Mouse (Mus musculus) heart, postnatal 10 days (tissue): Measurements from ENCODE around the gene Chst14. TPM values are rescaled to one million over a fixed set of nuclear protein-coding genes. Genes with fewer than 3 reads are reported as not detected.
A peak's percentile ranks its signal among the peaks of the same experiment; 100 is the strongest.

Source experiments
- DNase-seq, 2 experiments: peaks; one replicate each; pipeline ENCODE4 v3.0.0; 2021
- intact Hi-C: fragments of 180-260 bp; cut with DNase I; formaldehyde crosslinking; loops from one replicate; pipeline ENCODE4 v1.15.1; 2025
- total RNA-seq, 2 experiments: library from RNA; stranded (reverse); gene quantifications; 2 replicates each; pipeline ENCODE4 v1.2.3; 2021

The Chst14 gene
- total RNA-seq, 2 experiments from 2014 or later: 14.1 to 14.5 TPM

DNA sequence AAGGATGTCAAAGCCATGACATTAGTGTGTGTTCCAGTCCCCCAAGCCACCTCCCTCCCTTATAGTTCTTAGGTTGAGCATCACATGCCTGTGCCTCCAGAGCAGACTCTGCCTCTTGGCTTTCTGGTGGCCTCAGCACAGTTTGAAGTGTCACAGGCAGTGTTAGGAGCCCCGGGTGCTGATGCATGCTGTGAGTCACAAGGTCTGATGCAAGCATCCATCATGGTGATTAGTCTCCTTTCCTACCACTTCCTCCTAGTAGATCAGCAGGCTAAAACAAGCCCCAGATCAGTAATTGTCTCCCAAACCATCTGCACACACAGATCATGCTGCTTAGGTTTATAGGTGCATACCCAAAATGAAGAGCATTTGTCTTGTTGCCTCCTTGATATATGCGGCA, 35.2 kb downstream of the Chst14 start:
- intact Hi-C loops: no loop called here
- DNase-seq: no peak

DNA sequence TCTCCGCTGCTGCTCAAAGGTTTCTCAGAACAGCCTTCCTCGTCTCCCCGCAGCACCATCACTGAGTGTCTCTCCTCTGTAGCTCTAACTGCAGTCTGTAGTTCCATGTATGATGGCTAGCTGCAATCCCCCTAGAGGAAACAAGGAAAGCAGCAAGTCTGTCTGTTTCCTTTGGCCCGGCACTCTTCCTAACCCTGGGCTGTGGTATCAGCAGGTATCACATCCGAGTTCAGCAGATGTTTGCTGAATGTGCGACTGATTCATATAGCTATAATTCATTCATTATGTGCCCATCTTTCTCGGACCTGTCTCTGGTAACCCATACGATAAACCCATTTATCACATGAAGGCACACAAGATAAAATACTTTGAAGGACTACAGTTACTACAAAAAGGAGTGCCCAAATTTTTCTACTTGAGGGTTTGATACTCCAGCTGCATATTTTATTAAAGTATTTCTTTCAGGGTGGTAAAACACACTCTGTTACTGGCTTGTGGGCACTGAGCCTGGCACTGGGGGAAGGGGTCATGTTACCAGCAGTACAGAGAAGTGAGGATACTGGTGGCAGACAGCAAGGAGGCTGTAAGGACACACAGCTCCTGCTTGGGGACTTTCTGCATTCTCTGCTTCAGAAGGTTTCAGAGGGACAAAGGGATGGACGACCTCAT, 36.8 kb downstream of the Chst14 start:
- DNase-seq: no peak
- intact Hi-C loops: no loop called here

DNA sequence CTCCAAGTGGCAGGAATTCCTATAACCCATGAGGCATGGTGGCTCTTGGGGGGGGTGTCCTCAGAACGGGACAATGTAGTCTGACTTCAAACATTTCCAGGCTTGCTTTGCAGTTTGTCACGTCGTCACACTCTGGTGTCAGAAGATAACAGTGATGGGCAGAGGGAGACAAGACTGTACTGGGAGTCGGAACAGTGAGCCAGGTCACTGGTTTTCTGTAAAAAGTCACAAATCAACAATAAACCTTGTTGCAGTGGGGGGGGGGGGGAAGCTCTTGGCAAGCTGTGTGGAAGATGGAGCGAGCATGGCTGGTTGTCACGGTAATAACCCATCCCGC, 37.3 kb downstream of the Chst14 start:
- intact Hi-C loops: no loop called here
- DNase-seq: no peak

DNA sequence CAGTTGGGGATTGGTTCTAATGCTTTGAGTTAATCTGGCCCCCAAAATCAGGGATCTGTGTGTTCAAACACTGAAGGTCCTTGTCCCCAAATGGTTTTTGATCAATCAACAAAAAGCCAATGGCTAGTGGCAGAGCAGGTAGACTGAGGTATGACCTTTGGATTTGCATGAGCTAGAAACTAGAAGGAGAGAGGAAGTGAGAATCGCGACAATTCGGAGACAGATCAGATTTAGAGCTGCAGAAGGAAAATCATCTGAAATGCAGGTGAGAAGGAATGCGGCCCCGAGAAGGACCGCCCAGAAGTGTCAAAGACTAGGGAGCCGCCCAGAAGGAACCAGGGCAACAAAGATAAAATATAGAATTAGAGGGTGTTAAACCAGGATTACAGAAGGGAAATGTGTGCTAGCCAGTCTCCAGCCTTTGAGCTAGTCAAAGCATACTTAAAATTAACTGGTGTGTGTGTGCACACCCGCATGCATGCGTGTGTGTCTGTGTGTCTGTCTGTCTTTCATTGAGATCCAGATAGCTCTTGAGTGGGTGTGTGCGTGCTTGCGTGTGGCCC, 43.4 kb downstream of the Chst14 start:
- intact Hi-C loops: loop anchor here (5.0 kb wide), 1 partner anchor 332 kb away; no protein-coding TSS in a partner anchor
- no peak for DNase-seq

DNA sequence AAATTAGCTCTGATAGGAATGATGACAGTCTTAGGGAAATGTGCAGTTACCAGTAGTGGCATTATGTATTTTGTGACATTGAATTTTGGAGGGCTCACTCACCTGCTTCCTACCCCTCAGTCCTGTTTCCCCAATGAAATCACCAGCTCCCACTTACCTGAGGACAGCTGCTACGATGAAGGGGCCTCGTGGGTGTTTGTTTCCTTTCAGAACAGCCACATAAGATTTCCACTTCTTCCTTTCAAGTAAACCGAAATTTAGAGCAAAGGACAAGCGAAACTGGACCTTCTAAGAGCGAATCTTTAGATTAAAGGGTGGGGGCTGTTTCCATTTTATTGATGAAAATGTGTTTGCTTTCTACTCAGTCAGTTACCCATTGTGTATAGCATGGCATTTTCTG, 45.8 kb downstream of the Chst14 start:
- no peak for DNase-seq
- intact Hi-C loops: loop anchor here (5.0 kb wide), 1 partner anchor 335 kb away; no protein-coding TSS in a partner anchor

DNA sequence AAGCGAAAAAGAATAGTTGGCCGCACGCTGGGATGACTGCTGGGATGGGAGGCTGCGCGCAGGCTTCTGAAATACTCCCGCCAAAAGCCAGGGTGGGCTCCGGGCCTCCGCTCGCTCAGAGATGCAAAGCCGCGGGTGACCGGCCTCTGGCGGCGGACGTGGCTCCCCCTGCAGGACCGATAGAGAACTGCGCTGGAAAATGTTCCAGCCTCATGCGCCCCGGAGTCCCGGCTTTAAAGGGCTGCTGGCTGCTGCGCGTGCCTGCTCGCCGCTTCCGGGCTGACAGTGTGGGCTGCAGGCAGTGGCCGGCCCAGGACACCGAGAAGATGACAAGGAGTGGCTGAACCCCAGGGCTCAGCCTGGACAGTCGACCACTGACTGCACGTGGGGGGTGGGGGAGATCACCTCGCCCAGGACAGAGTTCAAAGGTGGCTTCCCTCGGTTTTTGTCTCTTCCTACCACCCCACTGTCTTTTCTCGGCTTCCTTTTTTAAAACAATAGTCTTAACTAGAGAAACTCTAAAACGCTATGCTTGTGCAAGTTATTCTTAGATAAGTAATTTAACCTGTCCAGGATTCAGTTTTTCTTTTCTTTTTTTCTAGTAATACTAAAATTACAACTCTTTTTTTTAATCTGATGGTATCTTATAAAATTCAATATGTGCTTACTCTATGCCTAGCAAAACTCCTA, 46.5 kb downstream of the Chst14 start:
- intact Hi-C loops: loop anchor here (5.0 kb wide), 1 partner anchor 336 kb away; no protein-coding TSS in a partner anchor
- DNase-seq: peak; percentile 92 to 94

DNA sequence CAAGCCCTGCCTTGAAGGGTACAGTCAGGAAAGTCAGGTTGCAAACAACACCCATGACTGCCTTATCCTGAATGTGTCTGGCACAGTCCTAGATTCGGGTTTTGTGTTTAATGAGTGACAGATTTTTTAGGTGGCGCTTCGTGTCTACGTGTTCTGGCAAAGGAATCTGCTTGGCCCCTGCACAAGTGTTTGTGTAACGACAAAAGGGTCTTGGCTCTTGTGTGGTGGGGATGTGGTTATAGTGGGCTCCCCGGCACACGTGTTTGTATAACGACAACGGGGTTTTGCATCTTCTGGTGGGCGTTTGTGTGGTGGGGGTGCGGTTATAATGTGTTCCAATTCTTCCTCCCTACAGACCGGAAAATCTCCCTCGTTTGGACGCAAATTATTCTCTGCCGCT, 49.6 kb downstream of the Chst14 start:
- no peak for DNase-seq
- intact Hi-C loops: loop anchor here (2.0 kb wide), 1 partner anchor 73 kb away; no protein-coding TSS in a partner anchor

DNA sequence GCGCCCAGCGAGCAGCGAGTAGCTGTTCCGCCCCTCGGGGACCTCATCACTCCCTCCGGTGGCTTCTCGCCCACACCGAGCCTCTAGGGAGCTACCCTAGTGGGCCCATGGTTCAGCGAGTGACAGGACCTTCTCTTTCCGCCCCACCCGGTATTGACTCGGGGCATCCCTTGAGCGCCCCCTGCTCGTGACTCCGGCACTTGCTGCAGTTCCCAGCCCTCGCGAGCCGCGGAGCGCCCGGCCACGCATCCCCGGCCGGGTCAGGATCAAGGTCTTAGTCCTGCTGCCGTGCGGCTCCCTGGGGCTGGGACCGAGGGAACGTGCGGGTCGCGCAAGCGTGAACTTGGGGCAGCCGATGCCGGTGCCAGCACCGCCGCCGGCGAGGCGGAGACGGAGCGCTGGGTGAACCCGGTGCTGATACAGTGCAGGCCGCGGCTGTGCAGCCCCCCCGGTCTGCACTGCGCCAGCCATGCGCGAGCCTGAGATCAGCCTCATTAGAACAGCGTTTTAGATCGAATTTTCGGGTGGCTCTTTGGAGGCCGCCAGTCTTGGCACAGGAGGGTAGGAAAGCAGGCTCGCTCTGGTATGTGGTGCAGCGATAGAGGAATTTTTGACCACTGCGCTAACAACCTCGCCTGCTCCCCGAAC, 50.1 kb downstream of the Chst14 start:
- intact Hi-C loops: no loop called here
- peak; percentile 93 to 94 for DNase-seq

DNA sequence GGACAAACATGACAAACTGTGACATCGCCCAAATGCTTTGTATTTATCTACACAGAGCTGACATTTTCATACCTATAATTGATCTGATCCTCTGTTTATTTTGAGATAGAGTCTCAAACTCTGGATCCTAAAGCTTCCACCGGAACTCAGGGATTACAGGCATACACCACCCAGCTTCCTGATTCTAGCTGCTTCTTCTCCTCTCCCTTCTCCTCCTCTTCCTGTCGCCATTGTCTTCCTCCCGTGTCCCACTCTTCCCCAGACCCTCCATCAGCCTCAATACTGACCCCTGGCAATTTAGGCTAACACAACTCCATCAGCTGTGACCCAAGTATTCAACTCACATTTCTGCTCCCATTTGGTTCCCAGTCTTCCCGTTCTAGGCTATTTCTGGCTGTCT, 50.6 kb downstream of the Chst14 start:
- intact Hi-C loops: no loop called here
- DNase-seq: no peak

DNA sequence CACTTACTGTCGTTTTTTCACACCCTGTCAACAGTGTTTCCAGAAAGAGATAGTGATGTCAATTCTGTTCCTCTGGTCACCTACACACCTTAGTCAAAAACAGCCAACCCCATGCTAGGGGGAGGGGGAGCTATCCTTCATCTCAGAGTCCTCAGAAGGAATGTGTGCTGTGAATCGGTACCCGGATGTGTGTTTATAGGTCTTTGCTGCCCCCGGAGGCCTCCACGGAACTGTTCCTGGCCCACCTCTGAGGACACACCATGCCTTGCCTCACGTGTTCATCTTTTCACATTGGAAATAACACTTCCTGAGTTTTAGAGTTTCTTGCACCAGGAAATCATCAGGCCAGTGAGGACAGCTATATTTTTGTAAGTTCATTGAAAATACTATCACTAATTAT, 51.8 kb downstream of the Chst14 start:
- intact Hi-C loops: no loop called here
- peak in 1 of 2 experiments; percentile 25 for DNase-seq

Other genes with a start within 250 kb of the Chst14 start
- gene Ankrd63, start 222.5 kb upstream of the Chst14 start, total RNA-seq: 1 to 10 TPM in 1 of 2 experiments, under 1 TPM in 1; 0.64 to 1.7 TPM
- gene Plcb2, start 198.1 kb upstream of the Chst14 start, total RNA-seq: 1 to 10 TPM; 1.9 to 2.4 TPM
- 10 to 100 TPM; 27.4 to 37.4 TPM for gene Inafm2, start 180.7 kb upstream of the Chst14 start, total RNA-seq
- gene Ccdc9b, start 163.8 kb upstream of the Chst14 start, total RNA-seq: 1 to 10 TPM; 8.4 to 9.9 TPM
- gene Phgr1, start 153.7 kb upstream of the Chst14 start, total RNA-seq: not detected
- under 1 TPM in 1 of 2 experiments, not detected in 1; 0.07 TPM for gene Disp2, start 146.8 kb upstream of the Chst14 start, total RNA-seq
- 10 to 100 TPM; 16.4 to 19.5 TPM for gene Knstrn, start 112.5 kb upstream of the Chst14 start, total RNA-seq
- gene Ivd, start 64.5 kb upstream of the Chst14 start, total RNA-seq: 10 to 100 TPM; 96.3 to 98.2 TPM
- gene Bahd1, start 26.1 kb upstream of the Chst14 start, total RNA-seq: 10 to 100 TPM; 13.4 to 18.4 TPM
- 10 to 100 TPM; 12.8 to 17.4 TPM for gene Ccdc32, start 102.9 kb downstream of the Chst14 start, total RNA-seq
- gene Rpusd2, start 108.3 kb downstream of the Chst14 start, total RNA-seq: 1 to 10 TPM; 5.6 TPM
- 1 to 10 TPM; 6.7 to 9.1 TPM for gene Knl1, start 120.6 kb downstream of the Chst14 start, total RNA-seq
- gene Rad51, start 186.3 kb downstream of the Chst14 start, total RNA-seq: 1 to 10 TPM; 4.7 to 6.6 TPM
- 10 to 100 TPM; 18.8 to 19.2 TPM for gene Rmdn3, start 230.5 kb downstream of the Chst14 start, total RNA-seq
- 1 to 10 TPM; 1.3 to 2.9 TPM for gene Gchfr, start 241.3 kb downstream of the Chst14 start, total RNA-seq
- not detected for gene Gm14137, start 248.0 kb downstream of the Chst14 start, total RNA-seq